Mouse (Mus musculus): ENCODE measurements at regions not wholly inside any gene's neighbourhood (a gene's known extent, or its start where the extent isn't known, plus 50 kb on each side); places are given as distances from the start of the nearest gene placed in this dataset.

DNA sequence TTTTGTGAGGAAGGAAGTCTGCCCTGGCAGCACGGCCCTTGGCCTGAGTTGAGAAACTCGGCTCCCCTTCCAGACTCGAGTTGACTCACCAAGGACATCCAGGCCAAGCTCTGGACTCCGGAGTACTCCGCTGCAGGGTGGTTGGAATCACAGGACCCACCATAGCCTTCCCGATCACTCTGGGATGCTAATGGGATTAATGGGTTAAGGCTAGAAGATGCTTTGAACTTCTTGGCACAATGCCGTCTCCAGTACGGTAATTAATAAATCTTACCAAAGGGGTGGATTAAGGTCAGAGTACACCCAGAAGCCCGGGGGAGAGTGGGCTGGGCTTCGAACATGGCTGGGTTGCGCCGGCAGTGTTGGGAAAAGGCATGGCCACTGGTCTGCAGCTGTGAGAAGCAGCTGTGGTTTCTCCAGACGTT, 200.8 kb upstream of the Dio3 start:
- DNase-seq (ENCODE audit: low read depth, low spot score) = no peak

DNA sequence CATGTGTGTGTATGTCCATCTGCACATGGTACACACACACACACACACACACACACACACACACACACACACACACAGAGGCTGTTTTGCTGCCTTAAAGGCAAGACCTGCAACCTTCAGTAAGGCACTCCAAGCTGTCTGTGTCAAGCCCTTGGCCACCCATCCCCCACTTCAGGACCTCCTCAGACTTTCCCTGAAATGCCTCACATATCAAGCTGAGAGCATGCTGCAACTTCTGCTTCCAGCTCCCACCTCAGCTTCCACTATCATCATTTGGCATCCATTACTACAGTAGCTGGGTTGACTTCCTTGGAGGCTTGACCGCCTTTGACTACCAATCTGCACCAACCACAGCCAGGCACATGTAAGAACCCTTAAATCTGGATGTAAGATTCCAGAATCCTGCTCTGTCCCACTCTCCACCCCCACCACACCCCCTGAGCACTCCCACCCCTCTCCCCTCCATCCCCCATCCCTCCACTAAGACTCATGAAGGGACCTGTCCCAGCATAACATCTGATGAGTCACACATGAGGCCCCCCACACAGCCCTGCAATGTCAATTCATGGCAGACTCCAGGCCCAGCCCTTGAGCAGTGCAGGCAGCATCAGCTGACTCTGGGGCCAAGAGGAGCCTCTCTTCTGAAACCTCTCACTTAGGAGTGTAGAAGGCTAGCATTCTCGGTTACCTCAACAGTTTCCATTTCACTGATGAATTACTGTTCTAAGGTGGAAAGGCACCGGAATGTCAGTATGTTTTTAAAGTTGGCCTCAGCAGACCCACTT, 196.8 kb upstream of the Dio3 start:
- no peak for DNase-seq (ENCODE audit: low read depth, low spot score)

DNA sequence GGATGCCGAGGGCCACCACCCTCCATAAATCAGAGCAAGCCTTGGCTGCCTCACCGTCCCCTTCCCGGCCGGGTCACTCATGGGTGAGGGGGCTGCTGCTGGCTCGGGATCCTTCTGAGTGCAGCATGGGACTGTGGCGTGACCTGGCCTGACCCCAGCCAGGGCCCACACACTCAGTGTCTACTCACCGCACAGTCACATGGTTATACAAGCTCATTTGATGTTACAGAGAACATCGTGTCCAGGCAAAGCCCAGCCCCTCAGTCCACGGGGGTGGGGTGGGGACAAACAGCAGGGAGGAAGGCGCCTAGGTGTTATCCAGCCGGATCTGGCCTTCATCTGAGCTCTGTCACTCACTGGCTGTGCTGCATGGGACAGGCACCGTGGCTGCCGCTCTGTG, 195.9 kb upstream of the Dio3 start:
- DNase-seq (ENCODE audit: low read depth, low spot score) = no peak

- DNase-seq (ENCODE audit: low read depth, low spot score) = no peak
Observed at GRCm38 (mm10) chr12:110083471-110083870, 195.4 kb upstream of the Dio3 start.

- DNase-seq (ENCODE audit: low read depth, low spot score) = peak; percentile 26
Observed at GRCm38 (mm10) chr12:110086921-110087320, 191.9 kb upstream of the Dio3 start.

GRCm38 (mm10) chr12:110087812-110088211, 191.1 kb upstream of the Dio3 start:
- peak; percentile 91 for DNase-seq (ENCODE audit: low read depth, low spot score)

DNA sequence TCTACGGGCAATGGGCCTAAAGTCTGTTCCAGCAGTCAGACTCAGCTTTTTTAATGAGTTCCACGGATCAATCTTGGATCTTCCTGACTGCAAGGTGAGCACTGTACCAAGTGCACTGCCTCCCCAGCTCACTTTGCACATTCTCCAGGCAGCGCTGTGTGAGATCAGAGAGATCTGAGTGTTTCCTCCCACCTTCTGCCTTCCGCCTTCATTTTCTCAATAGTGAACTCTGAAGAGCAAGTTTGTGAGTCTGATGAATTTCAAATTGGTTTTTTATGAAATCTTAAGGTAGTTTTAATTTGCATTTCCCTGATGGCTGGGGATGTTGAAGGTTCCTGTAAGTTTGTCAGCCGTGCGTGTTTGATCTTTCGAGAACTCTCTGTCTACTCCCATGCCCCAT, 176.7 kb upstream of the Dio3 start:
- no peak for DNase-seq (ENCODE audit: low read depth, low spot score)

GRCm38 (mm10) chr12:110112051-110112722, 166.7 kb upstream of the Dio3 start:
- DNase-seq (ENCODE audit: low read depth, low spot score) = peak; percentile 44

DNA sequence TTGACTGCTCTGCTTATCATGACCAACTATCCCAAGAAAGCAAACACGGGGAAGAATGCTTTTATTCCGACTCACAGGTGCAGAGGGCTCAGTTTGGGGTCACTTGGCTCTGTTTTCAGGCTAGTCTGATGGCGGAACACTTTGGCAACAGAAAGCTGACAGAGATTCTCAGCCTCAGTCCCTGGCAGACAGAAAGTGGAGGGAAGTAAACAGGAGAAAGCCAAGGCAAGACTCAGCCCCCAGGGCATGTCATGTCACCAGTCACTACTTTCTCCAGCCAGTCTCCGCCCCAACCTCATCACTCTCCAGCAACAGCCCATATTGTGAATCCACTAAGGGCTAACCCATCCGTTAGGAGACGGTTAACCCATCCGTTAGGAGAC, 166.2 kb upstream of the Dio3 start:
- peak; percentile 47 for DNase-seq (ENCODE audit: low read depth, low spot score)

DNA sequence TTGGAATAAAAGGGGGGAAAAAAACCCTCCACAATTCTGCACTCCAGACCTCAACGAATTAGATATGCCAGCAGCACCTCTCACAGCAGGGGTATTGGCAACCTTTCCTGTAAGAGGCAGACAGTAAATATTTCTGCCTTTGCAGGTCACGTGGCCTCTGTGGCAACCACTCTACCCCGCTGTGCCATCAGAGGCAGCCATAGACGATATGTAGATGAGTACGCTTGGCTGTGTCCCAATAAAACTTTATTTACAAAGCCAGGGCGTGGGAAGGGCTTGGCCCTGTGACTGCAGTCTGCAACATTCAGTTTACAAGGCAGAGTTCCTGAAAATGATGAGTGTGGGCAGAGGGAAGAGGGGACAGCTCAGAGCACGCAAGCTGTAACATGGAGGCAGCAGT, 158.7 kb upstream of the Dio3 start:
- DNase-seq (ENCODE audit: low read depth, low spot score) = no peak

- DNase-seq (ENCODE audit: low read depth, low spot score) = peak; percentile 49
Observed at GRCm38 (mm10) chr12:110122976-110123375, 155.9 kb upstream of the Dio3 start.

DNA sequence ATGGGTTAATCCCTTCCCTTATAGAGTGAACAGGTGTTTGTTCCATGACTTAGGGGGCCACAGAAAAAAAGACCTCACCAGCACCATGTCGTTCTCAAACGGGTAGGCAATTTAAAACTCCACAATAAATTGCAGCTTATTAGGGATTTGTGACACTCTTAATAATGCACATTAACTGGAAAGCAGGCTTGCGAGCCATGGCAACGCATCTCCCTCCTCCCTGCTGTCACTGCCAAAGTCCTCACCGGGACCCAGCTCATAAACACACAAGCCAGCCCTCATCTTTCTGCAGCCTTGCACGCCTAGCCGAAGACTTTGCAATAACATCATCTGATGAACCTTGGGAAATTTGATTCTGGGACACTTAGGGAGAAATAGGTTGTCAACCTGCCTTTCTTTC, 152.3 kb upstream of the Dio3 start:
- no peak for DNase-seq (ENCODE audit: low read depth, low spot score)

DNA sequence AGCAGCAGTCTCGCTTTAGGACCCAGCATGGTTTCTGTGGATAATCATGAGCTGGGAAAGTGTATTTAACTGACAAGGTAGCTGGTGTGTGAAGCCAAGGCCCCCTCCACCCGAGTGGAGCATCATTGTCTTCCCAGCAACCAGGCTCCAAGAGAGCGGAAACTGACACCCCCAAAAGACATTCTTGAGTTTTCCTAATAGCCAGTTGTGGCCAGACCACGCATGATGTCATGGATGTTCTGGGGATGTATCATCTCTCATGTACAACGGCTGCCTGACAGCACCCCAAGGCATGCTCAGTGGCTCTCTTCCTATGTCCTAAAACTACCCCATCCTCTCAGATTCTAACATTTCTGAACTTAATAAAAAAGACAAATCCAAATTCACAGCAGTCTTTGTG, 133.5 kb upstream of the Dio3 start:
- DNase-seq (ENCODE audit: low read depth, low spot score) = peak; percentile 71

DNA sequence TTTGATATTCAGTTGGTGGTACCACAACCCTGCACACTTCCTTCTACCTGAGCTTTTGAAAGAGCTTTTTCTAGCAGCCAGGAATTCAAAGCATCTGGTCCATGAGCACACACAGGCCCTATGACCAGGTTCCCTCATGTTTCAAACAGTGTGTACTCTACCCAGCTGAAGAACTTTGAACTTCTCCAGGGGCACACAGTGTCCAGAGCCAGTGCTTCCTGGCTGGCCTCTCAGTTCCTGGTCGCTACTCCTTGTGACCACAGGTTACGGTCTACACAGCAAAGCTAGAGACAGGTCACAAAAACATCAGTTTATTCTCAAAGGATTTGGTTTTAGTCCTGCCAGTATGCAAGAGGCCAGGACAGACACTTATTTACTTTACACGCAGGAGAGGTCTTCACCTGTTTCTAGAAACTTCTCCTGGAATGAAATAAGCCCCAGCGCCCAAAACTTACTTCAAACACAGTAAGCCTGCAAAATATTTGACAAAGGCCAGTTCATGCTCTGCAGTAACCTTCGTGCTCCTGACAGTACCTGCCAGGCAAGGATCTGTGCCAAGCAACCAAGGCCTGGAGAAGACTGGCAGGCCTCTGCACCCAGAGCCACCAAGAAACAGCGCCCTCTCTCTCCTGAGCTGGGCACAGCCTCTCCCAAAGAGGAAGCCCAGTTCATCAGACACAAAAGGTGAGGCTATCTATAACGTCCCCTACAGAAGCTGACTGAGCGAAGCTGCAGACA, 124.5 kb upstream of the Dio3 start:
- DNase-seq (ENCODE audit: low read depth, low spot score) = no peak

- no peak for DNase-seq (ENCODE audit: low read depth, low spot score)
Observed at GRCm38 (mm10) chr12:110154963-110155325, 123.9 kb upstream of the Dio3 start.

GRCm38 (mm10) chr12:110156441-110156840, 122.4 kb upstream of the Dio3 start:
- DNase-seq (ENCODE audit: low read depth, low spot score) = no peak

GRCm38 (mm10) chr12:110157998-110158747, 120.7 kb upstream of the Dio3 start:
- no peak for DNase-seq (ENCODE audit: low read depth, low spot score)

GRCm38 (mm10) chr12:110161306-110161705, 117.6 kb upstream of the Dio3 start:
- DNase-seq (ENCODE audit: low read depth, low spot score) = no peak

DNA sequence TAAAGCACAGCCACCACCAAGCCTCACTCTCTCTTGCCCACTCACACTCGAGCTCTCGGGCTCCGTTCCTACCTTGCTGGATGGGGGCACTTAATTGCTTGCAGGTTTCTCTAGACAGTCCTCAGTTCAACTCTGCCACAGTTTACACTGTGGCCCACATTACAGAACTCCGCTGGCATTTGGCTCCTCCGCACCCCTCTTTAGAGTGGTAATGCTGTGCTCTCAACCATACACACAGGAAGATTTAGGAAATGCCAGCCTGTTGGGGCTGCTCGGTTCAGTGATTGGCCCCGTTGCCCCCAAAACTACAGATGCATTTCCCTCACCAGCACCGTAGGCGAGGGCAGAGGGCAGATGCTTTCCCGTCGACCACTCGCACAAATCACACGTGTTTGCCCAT, 113.4 kb upstream of the Dio3 start:
- DNase-seq (ENCODE audit: low read depth, low spot score) = no peak

DNA sequence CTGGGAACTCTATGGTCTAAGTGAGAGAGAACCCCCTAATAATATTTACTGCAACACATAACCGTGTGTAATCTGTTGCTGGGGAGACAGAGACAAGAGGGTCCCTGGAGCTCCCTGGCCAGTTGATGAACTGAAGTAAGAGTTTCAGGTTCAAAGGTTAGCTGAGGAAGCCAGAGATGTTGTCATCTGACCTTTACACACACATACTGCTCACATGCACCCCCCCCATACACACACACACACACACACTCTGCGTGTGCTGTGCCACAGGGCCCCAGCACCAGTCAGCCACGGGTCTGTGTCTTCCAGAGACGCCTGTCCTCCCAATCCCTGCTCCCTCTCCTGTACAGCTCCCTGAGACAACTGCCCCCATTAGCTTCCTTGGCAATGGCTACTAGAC, 110.5 kb upstream of the Dio3 start:
- no peak for DNase-seq (ENCODE audit: low read depth, low spot score)

GRCm38 (mm10) chr12:110169261-110169660, 109.6 kb upstream of the Dio3 start:
- DNase-seq (ENCODE audit: low read depth, low spot score) = peak; percentile 58

DNA sequence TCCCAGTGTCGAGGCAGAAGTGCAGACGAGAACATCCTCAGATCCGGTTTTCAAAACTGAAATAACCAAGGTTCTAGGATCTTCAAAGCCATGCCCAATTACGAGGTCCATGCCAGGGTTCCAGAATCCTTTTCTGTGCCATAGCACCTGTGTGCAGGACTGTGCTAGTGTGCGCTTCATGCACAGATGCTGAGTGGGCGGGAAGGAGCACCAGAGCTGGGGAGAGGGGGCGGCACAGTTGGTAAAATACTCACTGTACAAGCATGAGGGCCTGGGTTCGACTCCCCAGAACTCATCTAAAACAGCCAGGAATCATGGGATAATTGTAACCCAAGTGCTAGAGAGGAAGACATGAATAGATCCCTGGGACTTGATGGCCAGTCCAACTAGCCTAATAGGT, 108.4 kb upstream of the Dio3 start:
- no peak for DNase-seq (ENCODE audit: low read depth, low spot score)

Data from 3T3-L1 (cell line).